Mouse (Mus musculus): Measurements from ENCODE around the gene Pink1. TPM values are rescaled to one million over a fixed set of nuclear protein-coding genes. Genes with fewer than 3 reads are reported as not detected.

Pink1 gene
- polyA plus RNA-seq, 1 experiment: 182 TPM

GRCm38 (mm10) chr4:138343341-138343837, 17.3 kb upstream of the Pink1 start:
- Histone ChIP-seq H3K4me1 (ENCODE audit: control insufficient read depth, insufficient read depth, low read length) (no peaks in the 10 kb centered on the region), H3K4me3 (replicated peaks; ENCODE audit: extremely low read depth, low read depth, low read length) (no peak overlapping the region)
- WGBS: 67% methylated on average over 10 of the region's 10 CpGs
- no peak for DNase-seq
- no peak for TF ChIP-seq CTCF (IDR thresholded peaks at IDR 0.05; ENCODE audit: insufficient read depth, low read length)

- TF ChIP-seq POLR2A (IDR thresholded peaks at IDR 0.05; ENCODE audit: borderline replicate concordance, extremely low read depth, low read depth, low read length) (no peak), CTCF (IDR thresholded peaks at IDR 0.05; ENCODE audit: insufficient read depth, low read length) (no peak)
- Histone ChIP-seq H3K4me1 (ENCODE audit: control insufficient read depth, insufficient read depth, low read length) (no peaks in the 10 kb centered on the region), H3K4me3 (replicated peaks; ENCODE audit: extremely low read depth, low read depth, low read length) (no peak overlapping the region)
- DNase-seq: no peak
- WGBS: 68% methylated on average over 6 of the region's 6 CpGs
These were observed 16.7 kb upstream of the Pink1 start for GRCm38 (mm10) chr4:138342778-138343177.

GRCm38 (mm10) chr4:138342048-138342447, 15.9 kb upstream of the Pink1 start:
- TF ChIP-seq POLR2A (IDR thresholded peaks at IDR 0.05; ENCODE audit: borderline replicate concordance, extremely low read depth, low read depth, low read length): no peak
- Histone ChIP-seq H3K4me1 (ENCODE audit: control insufficient read depth, insufficient read depth, low read length) (no peaks in the 10 kb centered on the region), H3K4me3 (replicated peaks; ENCODE audit: extremely low read depth, low read depth, low read length) (no peak overlapping the region)
- 71% methylated on average over 7 of the region's 7 CpGs for WGBS
- no peak for DNase-seq

GRCm38 (mm10) chr4:138341393-138341792, 15.3 kb upstream of the Pink1 start:
- no peaks in the 10 kb centered on the region for H3K4me1 ChIP-seq (ENCODE audit: control insufficient read depth, insufficient read depth, low read length)
- DNase-seq: no peak
- no peak overlapping the region for H3K4me3 ChIP-seq (replicated peaks; ENCODE audit: extremely low read depth, low read depth, low read length)
- WGBS: 74% methylated on average over 8 of the region's 8 CpGs
- no peak for TF ChIP-seq POLR2A (IDR thresholded peaks at IDR 0.05; ENCODE audit: borderline replicate concordance, extremely low read depth, low read depth, low read length)
- no peak for TF ChIP-seq CTCF (IDR thresholded peaks at IDR 0.05; ENCODE audit: insufficient read depth, low read length)

- no peak overlapping the region for H3K4me3 ChIP-seq (replicated peaks; ENCODE audit: extremely low read depth, low read depth, low read length)
- no peaks in the 10 kb centered on the region for H3K4me1 ChIP-seq (ENCODE audit: control insufficient read depth, insufficient read depth, low read length)
- TF ChIP-seq POLR2A (IDR thresholded peaks at IDR 0.05; ENCODE audit: borderline replicate concordance, extremely low read depth, low read depth, low read length): no peak
- TF ChIP-seq CTCF (IDR thresholded peaks at IDR 0.05; ENCODE audit: insufficient read depth, low read length): no peak
- WGBS: 26% methylated on average over 4 of the region's 4 CpGs
- peak; percentile 48 for DNase-seq
These were observed 13.9 kb upstream of the Pink1 start for GRCm38 (mm10) chr4:138339963-138340362.

- H3K4me3 ChIP-seq (replicated peaks; ENCODE audit: extremely low read depth, low read depth, low read length): no peak overlapping the region
- 67% methylated on average over 9 of the region's 9 CpGs for WGBS
- TF ChIP-seq CTCF (IDR thresholded peaks at IDR 0.05; ENCODE audit: insufficient read depth, low read length): no peak
- H3K4me1 ChIP-seq (ENCODE audit: control insufficient read depth, insufficient read depth, low read length): no peaks in the 10 kb centered on the region
- no peak for DNase-seq
These were observed 11.2 kb upstream of the Pink1 start for GRCm38 (mm10) chr4:138337341-138337740.

- DNase-seq: no peak
- H3K4me3 ChIP-seq (replicated peaks; ENCODE audit: extremely low read depth, low read depth, low read length): no peak overlapping the region
- WGBS: 58% methylated on average over 5 of the region's 5 CpGs
- H3K4me1 ChIP-seq (ENCODE audit: control insufficient read depth, insufficient read depth, low read length): no peaks in the 10 kb centered on the region
- TF ChIP-seq CTCF (IDR thresholded peaks at IDR 0.05; ENCODE audit: insufficient read depth, low read length) (no peak), POLR2A (IDR thresholded peaks at IDR 0.05; ENCODE audit: borderline replicate concordance, extremely low read depth, low read depth, low read length) (no peak)
These were observed 10.8 kb upstream of the Pink1 start for GRCm38 (mm10) chr4:138336876-138337275.

- 86% methylated on average over 6 of the region's 6 CpGs for WGBS
- Histone ChIP-seq H3K4me3 (replicated peaks; ENCODE audit: extremely low read depth, low read depth, low read length) (no peak overlapping the region), H3K4me1 (ENCODE audit: control insufficient read depth, insufficient read depth, low read length) (no peaks in the 10 kb centered on the region)
- TF ChIP-seq POLR2A (IDR thresholded peaks at IDR 0.05; ENCODE audit: borderline replicate concordance, extremely low read depth, low read depth, low read length): no peak
- no peak for TF ChIP-seq CTCF (IDR thresholded peaks at IDR 0.05; ENCODE audit: insufficient read depth, low read length)
- no peak for DNase-seq
These were observed 9.5 kb upstream of the Pink1 start for GRCm38 (mm10) chr4:138335648-138336047.

GRCm38 (mm10) chr4:138335036-138335435, 8.9 kb upstream of the Pink1 start:
- WGBS: 66% methylated on average over 12 of the region's 12 CpGs
- Histone ChIP-seq H3K4me1 (ENCODE audit: control insufficient read depth, insufficient read depth, low read length) (no peaks in the 10 kb centered on the region), H3K4me3 (replicated peaks; ENCODE audit: extremely low read depth, low read depth, low read length) (no peak overlapping the region)
- no peak for DNase-seq
- TF ChIP-seq POLR2A (IDR thresholded peaks at IDR 0.05; ENCODE audit: borderline replicate concordance, extremely low read depth, low read depth, low read length): no peak
- TF ChIP-seq CTCF (IDR thresholded peaks at IDR 0.05; ENCODE audit: insufficient read depth, low read length): no peak

GRCm38 (mm10) chr4:138333135-138333534, 7.0 kb upstream of the Pink1 start:
- Histone ChIP-seq H3K4me3 (replicated peaks; ENCODE audit: extremely low read depth, low read depth, low read length) (no peak overlapping the region), H3K4me1 (ENCODE audit: control insufficient read depth, insufficient read depth, low read length) (no peaks in the 10 kb centered on the region)
- WGBS: 74% methylated on average over 4 of the region's 4 CpGs
- no peak for TF ChIP-seq CTCF (IDR thresholded peaks at IDR 0.05; ENCODE audit: insufficient read depth, low read length)
- TF ChIP-seq POLR2A (IDR thresholded peaks at IDR 0.05; ENCODE audit: borderline replicate concordance, extremely low read depth, low read depth, low read length): no peak
- no peak for DNase-seq

- no peaks in the 10 kb centered on the region for H3K4me1 ChIP-seq (ENCODE audit: control insufficient read depth, insufficient read depth, low read length)
- H3K4me3 ChIP-seq (replicated peaks; ENCODE audit: extremely low read depth, low read depth, low read length): no peak overlapping the region
- WGBS: 64% methylated on average over 9 of the region's 9 CpGs
- DNase-seq: no peak
- TF ChIP-seq CTCF (IDR thresholded peaks at IDR 0.05; ENCODE audit: insufficient read depth, low read length): no peak
- no peak for TF ChIP-seq POLR2A (IDR thresholded peaks at IDR 0.05; ENCODE audit: borderline replicate concordance, extremely low read depth, low read depth, low read length)
These were observed 5.5 kb upstream of the Pink1 start for GRCm38 (mm10) chr4:138331647-138332046.

All from lung, adult 2 months (tissue).